Mouse (Mus musculus): ENCODE measurements around the gene Amer2.

GRCm38 (mm10) chr14:60369667-60370315 is 3.3 kb upstream of the Amer2 start:
- TF ChIP-seq EP300 (IDR thresholded peaks at IDR 0.05; ENCODE audit: insufficient read depth, low read depth, low read length): no peak
- TF ChIP-seq POLR2A (IDR thresholded peaks at IDR 0.05; ENCODE audit: insufficient read depth, low read length): no peak

Measured in ES-Bruce4 (cell line).